Mouse (Mus musculus): ENCODE measurements at regions not wholly inside any gene's neighbourhood (a gene's known extent, or its start where the extent isn't known, plus 50 kb on each side); places are given as distances from the start of the nearest gene placed in this dataset.
"Not testable (repeated sequence)": the region's sequence is repeated elsewhere in the genome, so short reads cannot be mapped to it uniquely, and the experiment has no call there.

GRCm38 (mm10) chr10:10205805-10206520 lies 266.2 kb downstream of the Adgb start:
- H3K4me2 ChIP-seq (replicated peaks; ENCODE audit: low read depth, low read length): no peak overlapping the region
- DNase-seq (ENCODE audit: low spot score): no peak
- H3K9ac ChIP-seq (ENCODE audit: low read depth, low read length): no peak overlapping the region
- 80% methylated on average over 7 of the region's 7 CpGs for WGBS
- no peaks in the 10 kb centered on the region for H3K4me1 ChIP-seq (replicated peaks; ENCODE audit: control insufficient read depth, insufficient read depth, low read length)
- no peak overlapping the region for H3K4me3 ChIP-seq (ENCODE audit: low read depth, low read length)
- H3K27me3 ChIP-seq (ENCODE audit: control insufficient read depth, insufficient read depth, low read length): no peaks in the 10 kb centered on the region
- no peaks in the 10 kb centered on the region for H3K36me3 ChIP-seq (ENCODE audit: control insufficient read depth, insufficient read depth, low read length)
- no peak for ATAC-seq (ENCODE audit: low FRiP score)
- H3K9me3 ChIP-seq (ENCODE audit: control insufficient read depth, low read length): no peaks in the 10 kb centered on the region
- H3K27ac ChIP-seq (ENCODE audit: low read depth, low read length): no peak overlapping the region

DNA sequence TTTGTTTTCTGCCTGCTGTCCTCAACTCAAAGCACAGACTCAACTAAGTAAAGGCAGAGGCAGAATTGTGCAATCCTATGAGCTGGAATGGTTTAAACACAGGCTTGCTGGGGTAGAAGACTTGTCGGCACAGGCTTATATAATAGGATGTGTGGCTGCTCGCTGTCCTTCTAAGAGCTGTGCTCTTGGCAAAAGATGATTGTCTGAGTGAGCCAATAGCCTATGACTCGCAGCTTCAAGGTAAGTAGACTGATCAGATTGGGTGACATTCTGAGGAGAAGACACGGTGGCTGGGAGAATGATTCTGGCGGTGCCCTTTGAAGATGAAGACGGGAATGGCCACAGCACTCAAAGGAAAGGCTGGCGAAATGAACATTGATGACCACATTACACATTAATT lies 268.1 kb downstream of the Adgb start:
- WGBS: 86% methylated on average over 7 of the region's 7 CpGs
- no peak for ATAC-seq (ENCODE audit: low FRiP score)
- DNase-seq (ENCODE audit: low spot score): no peak
- Histone ChIP-seq H3K4me1 (replicated peaks; ENCODE audit: control insufficient read depth, insufficient read depth, low read length) (no peaks in the 10 kb centered on the region), H3K36me3 (ENCODE audit: control insufficient read depth, insufficient read depth, low read length) (no peaks in the 10 kb centered on the region), H3K9ac (ENCODE audit: low read depth, low read length) (no peak overlapping the region), H3K9me3 (ENCODE audit: control insufficient read depth, low read length) (no peaks in the 10 kb centered on the region), H3K27ac (ENCODE audit: low read depth, low read length) (no peak overlapping the region), H3K4me3 (ENCODE audit: low read depth, low read length) (no peak overlapping the region), H3K27me3 (ENCODE audit: control insufficient read depth, insufficient read depth, low read length) (no peaks in the 10 kb centered on the region), H3K4me2 (replicated peaks; ENCODE audit: low read depth, low read length) (no peak overlapping the region)

DNA sequence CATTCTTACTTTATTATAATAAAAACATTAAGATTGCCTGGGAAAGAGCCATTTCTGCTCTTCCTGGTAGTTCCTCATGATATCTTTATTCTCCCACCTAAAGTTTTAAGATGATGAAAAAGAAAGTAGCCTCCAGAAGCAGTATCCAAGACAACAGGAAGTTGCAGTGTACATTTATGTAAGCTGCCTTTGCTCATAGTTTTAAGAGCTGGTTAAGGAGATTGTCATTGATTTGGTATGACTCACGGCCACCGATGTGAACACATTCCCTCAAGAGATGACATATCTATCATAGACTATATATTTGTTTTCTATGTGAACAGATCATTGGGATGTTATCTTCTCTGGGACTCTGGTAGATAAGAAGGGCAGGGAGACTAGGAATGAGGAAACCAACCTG lies 281.8 kb downstream of the Adgb start:
- no peak for ATAC-seq (ENCODE audit: low FRiP score)
- H3K4me3 ChIP-seq (ENCODE audit: low read depth, low read length): no peak overlapping the region
- H3K9me3 ChIP-seq (ENCODE audit: control insufficient read depth, low read length): no peaks in the 10 kb centered on the region
- no peaks in the 10 kb centered on the region for H3K36me3 ChIP-seq (ENCODE audit: control insufficient read depth, insufficient read depth, low read length)
- H3K4me2 ChIP-seq (replicated peaks; ENCODE audit: low read depth, low read length): no peak overlapping the region
- H3K27ac ChIP-seq (ENCODE audit: low read depth, low read length): no peak overlapping the region
- 90% methylated on average over 2 of the region's 2 CpGs for WGBS
- no peak overlapping the region for H3K9ac ChIP-seq (ENCODE audit: low read depth, low read length)
- DNase-seq (ENCODE audit: low spot score): no peak
- no peaks in the 10 kb centered on the region for H3K27me3 ChIP-seq (ENCODE audit: control insufficient read depth, insufficient read depth, low read length)
- no peaks in the 10 kb centered on the region for H3K4me1 ChIP-seq (replicated peaks; ENCODE audit: control insufficient read depth, insufficient read depth, low read length)

DNA sequence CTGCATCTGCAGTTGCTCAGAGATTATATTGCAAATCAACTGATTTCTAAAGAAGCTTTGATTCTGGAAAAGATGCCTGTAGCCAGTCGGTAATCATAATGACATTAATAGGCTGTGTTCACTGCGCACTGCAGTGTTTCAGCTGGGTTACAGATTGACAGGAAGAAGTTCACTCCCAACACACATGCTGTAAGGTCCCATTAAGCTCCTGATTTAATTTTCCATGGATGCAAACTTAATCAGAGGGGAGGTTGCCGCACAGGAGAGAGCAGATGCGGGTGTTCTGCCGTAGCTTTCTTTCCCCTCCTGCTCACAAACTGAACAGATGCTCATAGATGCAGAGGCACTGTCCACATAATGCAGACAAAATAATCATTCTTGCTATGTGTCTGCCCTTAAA lies 284.0 kb downstream of the Adgb start:
- no peak overlapping the region for H3K4me3 ChIP-seq (ENCODE audit: low read depth, low read length)
- H3K4me1 ChIP-seq (replicated peaks; ENCODE audit: control insufficient read depth, insufficient read depth, low read length): no peaks in the 10 kb centered on the region
- ATAC-seq (ENCODE audit: low FRiP score) (no peak), DNase-seq (ENCODE audit: low spot score) (no peak)
- no peaks in the 10 kb centered on the region for H3K9me3 ChIP-seq (ENCODE audit: control insufficient read depth, low read length)
- H3K27ac ChIP-seq (ENCODE audit: low read depth, low read length): no peak overlapping the region
- no peaks in the 10 kb centered on the region for H3K36me3 ChIP-seq (ENCODE audit: control insufficient read depth, insufficient read depth, low read length)
- H3K4me2 ChIP-seq (replicated peaks; ENCODE audit: low read depth, low read length): no peak overlapping the region
- no peaks in the 10 kb centered on the region for H3K27me3 ChIP-seq (ENCODE audit: control insufficient read depth, insufficient read depth, low read length)
- H3K9ac ChIP-seq (ENCODE audit: low read depth, low read length): no peak overlapping the region
- 76% methylated on average over 5 of the region's 5 CpGs for WGBS

GRCm38 (mm10) chr10:10186721-10187120 lies 285.4 kb downstream of the Adgb start:
- WGBS: 88% methylated on average over 5 of the region's 5 CpGs
- H3K9ac ChIP-seq (ENCODE audit: low read depth, low read length): no peak overlapping the region

GRCm38 (mm10) chr10:10185298-10185883 lies 284.5 kb upstream of the Stxbp5 start:
- Histone ChIP-seq H3K27me3 (ENCODE audit: control insufficient read depth, insufficient read depth, low read length) (no peaks in the 10 kb centered on the region), H3K9ac (ENCODE audit: low read depth, low read length) (no peak overlapping the region), H3K9me3 (ENCODE audit: control insufficient read depth, low read length) (no peaks in the 10 kb centered on the region), H3K4me3 (ENCODE audit: low read depth, low read length) (no peak overlapping the region), H3K27ac (ENCODE audit: low read depth, low read length) (no peak overlapping the region), H3K36me3 (ENCODE audit: control insufficient read depth, insufficient read depth, low read length) (no peaks in the 10 kb centered on the region), H3K4me1 (replicated peaks; ENCODE audit: control insufficient read depth, insufficient read depth, low read length) (no peaks in the 10 kb centered on the region), H3K4me2 (replicated peaks; ENCODE audit: low read depth, low read length) (no peak overlapping the region)
- WGBS: 92% methylated on average over 8 of the region's 8 CpGs
- no peak for ATAC-seq (ENCODE audit: low FRiP score)
- DNase-seq (ENCODE audit: low spot score): no peak

More at GRCm38 (mm10) chr10:10186721-10187120, 285.4 kb downstream of the Adgb start:
- Histone ChIP-seq H3K27me3 (ENCODE audit: control insufficient read depth, insufficient read depth, low read length) (no peaks in the 10 kb centered on the region), H3K4me3 (ENCODE audit: low read depth, low read length) (no peak overlapping the region), H3K9me3 (ENCODE audit: control insufficient read depth, low read length) (no peaks in the 10 kb centered on the region), H3K4me1 (replicated peaks; ENCODE audit: control insufficient read depth, insufficient read depth, low read length) (no peaks in the 10 kb centered on the region), H3K36me3 (ENCODE audit: control insufficient read depth, insufficient read depth, low read length) (no peaks in the 10 kb centered on the region), H3K4me2 (replicated peaks; ENCODE audit: low read depth, low read length) (no peak overlapping the region), H3K27ac (ENCODE audit: low read depth, low read length) (no peak overlapping the region)
- ATAC-seq (ENCODE audit: low FRiP score): no peak
- no peak for DNase-seq (ENCODE audit: low spot score)

DNA sequence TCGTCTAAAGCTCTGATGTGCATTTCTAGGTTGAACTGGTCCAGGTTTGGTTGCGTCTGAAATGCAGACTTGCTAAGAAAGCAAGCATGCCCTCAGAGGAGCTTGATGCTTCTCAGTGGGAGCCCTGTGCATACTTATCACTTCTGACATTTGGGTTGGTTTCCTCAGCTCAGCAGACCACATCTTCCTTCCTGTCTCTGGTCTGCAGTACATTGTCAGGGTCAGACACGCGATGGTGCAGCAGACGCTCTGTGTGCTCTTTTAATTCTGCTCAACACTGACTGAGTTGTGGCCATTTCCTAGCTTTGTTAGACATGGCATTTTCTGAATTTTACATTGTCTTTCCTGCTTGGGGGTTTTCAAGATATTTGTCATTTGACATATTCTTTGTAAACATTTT lies 283.5 kb upstream of the Stxbp5 start:
- ATAC-seq (ENCODE audit: low FRiP score) (no peak), DNase-seq (ENCODE audit: low spot score) (no peak)
- H3K27me3 ChIP-seq (ENCODE audit: control insufficient read depth, insufficient read depth, low read length): no peaks in the 10 kb centered on the region
- H3K4me1 ChIP-seq (replicated peaks; ENCODE audit: control insufficient read depth, insufficient read depth, low read length): no peaks in the 10 kb centered on the region
- WGBS: 55% methylated on average over 5 of the region's 5 CpGs
- H3K9ac ChIP-seq (ENCODE audit: low read depth, low read length): no peak overlapping the region
- H3K9me3 ChIP-seq (ENCODE audit: control insufficient read depth, low read length): no peaks in the 10 kb centered on the region
- H3K4me2 ChIP-seq (replicated peaks; ENCODE audit: low read depth, low read length): no peak overlapping the region
- no peak overlapping the region for H3K27ac ChIP-seq (ENCODE audit: low read depth, low read length)
- H3K36me3 ChIP-seq (ENCODE audit: control insufficient read depth, insufficient read depth, low read length): no peaks in the 10 kb centered on the region
- H3K4me3 ChIP-seq (ENCODE audit: low read depth, low read length): no peak overlapping the region

DNA sequence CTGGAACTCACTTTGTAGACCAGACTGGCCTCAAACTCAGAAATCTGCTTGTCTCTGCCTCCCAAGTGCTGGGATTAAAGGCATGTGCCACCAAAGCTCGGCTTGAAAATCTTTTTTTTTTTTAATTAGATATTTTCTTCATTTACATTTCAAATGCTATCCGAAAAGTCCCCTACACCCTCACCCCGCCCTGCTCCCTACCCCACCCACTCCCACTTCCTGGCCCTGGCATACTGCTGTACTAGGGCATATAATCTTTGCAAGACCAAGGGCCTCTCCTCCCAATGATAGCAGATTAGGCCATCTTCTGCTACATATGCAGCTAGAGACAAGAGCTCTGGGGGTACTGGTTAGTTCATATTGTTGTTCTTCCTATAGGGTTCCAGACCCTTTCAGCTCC lies 276.2 kb upstream of the Stxbp5 start:
- DNase-seq (ENCODE audit: low spot score); H3K4me3 ChIP-seq (ENCODE audit: low read depth, low read length); H3K4me2 ChIP-seq (replicated peaks; ENCODE audit: low read depth, low read length); H3K27ac ChIP-seq (ENCODE audit: low read depth, low read length); H3K36me3 ChIP-seq (ENCODE audit: control insufficient read depth, insufficient read depth, low read length); H3K4me1 ChIP-seq (replicated peaks; ENCODE audit: control insufficient read depth, insufficient read depth, low read length); H3K9me3 ChIP-seq (ENCODE audit: control insufficient read depth, low read length); H3K27me3 ChIP-seq (ENCODE audit: control insufficient read depth, insufficient read depth, low read length); ATAC-seq (ENCODE audit: low FRiP score); H3K9ac ChIP-seq (ENCODE audit: low read depth, low read length): not testable (repeated sequence)
- WGBS: 76% methylated on average over 3 of the region's 3 CpGs
